In genomic region chr2:61674555-61674954, GRCm38 (mm10) we compare ENCODE assay signal across 26 mouse cellular contexts.
"Had no signal": no experiment of that assay in that cellular context is flagged by ENCODE, and none has a peak within 500 bp of the region (broad histone marks: within the 10 kb centered on the region; RNA-seq: fewer than 3 reads in every experiment).

No protein-coding gene starts in this region.

- H3K4me2 ChIP-seq: embryonic facial prominence, embryonic 12.5 days; embryonic facial prominence, embryonic 13.5 days; embryonic facial prominence, embryonic 15.5 days; forebrain, embryonic 12.5 days; forebrain, embryonic 13.5 days; forebrain, embryonic 15.5 days had no signal

- H3K27me3 ChIP-seq: embryonic facial prominence, embryonic 12.5 days; embryonic facial prominence, embryonic 13.5 days; embryonic facial prominence, embryonic 15.5 days; forebrain, embryonic 12.5 days; forebrain, embryonic 13.5 days; forebrain, embryonic 15.5 days had no signal

- H3K9ac ChIP-seq: embryonic facial prominence, embryonic 12.5 days; embryonic facial prominence, embryonic 13.5 days; embryonic facial prominence, embryonic 15.5 days; forebrain, embryonic 12.5 days; forebrain, embryonic 13.5 days; forebrain, embryonic 15.5 days; forebrain, postnatal 0 days had no signal

- H3K36me3 ChIP-seq: embryonic facial prominence, embryonic 10.5 days; embryonic facial prominence, embryonic 12.5 days; embryonic facial prominence, embryonic 13.5 days; embryonic facial prominence, embryonic 15.5 days; forebrain, embryonic 10.5 days; forebrain, embryonic 12.5 days; forebrain, embryonic 15.5 days; heart, embryonic 10.5 days had no signal

- H3K4me1 ChIP-seq: embryonic facial prominence, embryonic 10.5 days; embryonic facial prominence, embryonic 12.5 days; embryonic facial prominence, embryonic 13.5 days; embryonic facial prominence, embryonic 15.5 days; forebrain, embryonic 10.5 days; forebrain, embryonic 12.5 days; forebrain, embryonic 13.5 days; forebrain, embryonic 15.5 days; heart, embryonic 10.5 days had no signal

- H3K4me3 ChIP-seq: embryonic facial prominence, embryonic 10.5 days; embryonic facial prominence, embryonic 12.5 days; embryonic facial prominence, embryonic 13.5 days; embryonic facial prominence, embryonic 15.5 days; erythroblast, embryonic 14.5 days; forebrain, embryonic 10.5 days; forebrain, embryonic 12.5 days; forebrain, embryonic 13.5 days; forebrain, embryonic 15.5 days; gastrocnemius, adult 2 months; heart, adult 2 months; heart, embryonic 10.5 days had no signal

- H3K27ac ChIP-seq: embryonic facial prominence, embryonic 10.5 days; embryonic facial prominence, embryonic 12.5 days; embryonic facial prominence, embryonic 13.5 days; embryonic facial prominence, embryonic 15.5 days; forebrain, embryonic 10.5 days; forebrain, embryonic 12.5 days; forebrain, embryonic 13.5 days; forebrain, embryonic 15.5 days; gastrocnemius, adult 2 months; heart, adult 2 months; heart, embryonic 10.5 days had no signal

- ATAC-seq: forebrain, embryonic 13.5 days; forebrain, embryonic 14.5 days; forebrain, embryonic 15.5 days; forebrain, embryonic 16.5 days; forebrain, postnatal 0 days had no signal

- DNase-seq: cerebellum, postnatal 10 days; cerebellum, postnatal 14 days; cerebellum, postnatal 25 days; cerebellum, postnatal 36 days; embryo, embryonic 11 days; forebrain, postnatal 0 days; gastrocnemius, adult 2 months; gastrocnemius, postnatal 10 days; gastrocnemius, postnatal 14 days; gastrocnemius, postnatal 25 days; gastrocnemius, postnatal 36 days; heart, adult 11 months; heart, adult 18-20 months; heart, adult 2 months had no signal

- H3K9me3 ChIP-seq: embryonic facial prominence, embryonic 10.5 days; embryonic facial prominence, embryonic 12.5 days; embryonic facial prominence, embryonic 13.5 days; embryonic facial prominence, embryonic 15.5 days; forebrain, embryonic 10.5 days; forebrain, embryonic 12.5 days; forebrain, embryonic 13.5 days; forebrain, embryonic 15.5 days; heart, embryonic 10.5 days had no signal
